Mouse (Mus musculus) CD8-positive naive resting alpha-beta T cell, adult 2 months (primary cell): ENCODE results near the gene Gm49380.

Experiments
- DNase-seq, 2 experiments: peaks; one replicate each; pipeline ENCODE4 v3.0.0; 2022; ENCODE audit warnings: low read depth in 2 of 2, low spot score in 2 of 2

The Gm49380 gene

DNA sequence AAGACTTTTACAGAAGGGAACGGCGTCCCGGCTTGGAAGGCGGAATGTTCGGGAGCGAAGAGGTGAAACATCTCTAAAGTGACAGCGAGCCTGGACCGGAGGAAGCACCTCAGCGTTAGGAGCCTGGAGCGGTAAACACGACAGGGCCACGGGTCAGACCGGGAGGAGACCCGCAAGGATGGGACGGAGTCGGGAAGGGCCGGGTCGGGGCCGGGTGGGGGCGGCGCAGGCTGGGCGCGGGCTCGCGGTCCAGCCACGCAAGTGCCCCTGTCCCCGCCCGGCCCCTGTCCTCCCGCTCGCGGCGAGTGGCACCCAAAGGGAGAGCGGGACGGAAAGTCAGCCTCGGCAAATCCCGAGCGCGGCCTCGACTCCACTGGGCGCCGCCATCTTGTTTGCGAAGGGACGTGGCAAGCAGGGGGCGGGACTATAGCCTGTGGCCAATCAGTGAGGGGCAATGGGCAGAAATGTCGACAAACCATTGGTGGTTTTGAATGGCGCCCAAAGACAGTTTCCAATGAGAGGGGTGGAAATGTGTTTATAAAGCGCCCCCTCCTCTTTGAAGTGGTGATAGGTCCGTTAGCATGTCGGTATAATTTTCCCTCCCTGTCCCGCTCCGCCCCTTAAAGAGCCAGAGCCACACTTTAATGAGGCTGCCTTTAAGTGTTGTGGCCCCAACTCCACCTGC lies at the start of gene Gm49380, which contains the start of gene Rnf26:
Gene Gm49380, minus strand, starts transcription at position 396 of the 685 bp plus-strand sequence.
Gene Rnf26, minus strand, starts transcription at position 413 of the 685 bp plus-strand sequence.
- peak; percentile 91 to 94 for DNase-seq

DNA sequence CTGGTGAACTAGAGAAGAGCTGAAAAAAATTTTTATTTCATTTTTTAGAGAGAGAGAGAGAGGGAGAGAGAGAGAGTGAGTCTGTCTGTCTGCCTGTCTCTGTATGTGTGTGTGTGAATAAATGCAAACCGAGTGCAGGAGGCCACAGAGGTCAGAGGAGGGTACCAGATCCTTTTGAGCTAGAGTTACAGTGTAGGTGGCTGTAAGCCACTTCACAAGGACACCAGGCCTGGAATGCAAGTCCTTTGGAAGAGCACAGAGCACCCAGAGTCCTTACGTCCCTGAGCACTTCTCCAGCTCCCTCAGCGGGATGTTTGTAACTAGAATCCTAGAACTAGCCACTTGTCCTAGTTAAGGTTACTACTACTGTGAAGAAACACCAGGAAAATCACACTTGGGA lies 46.6 kb upstream of the Gm49380 start:
- DNase-seq, result no peak

DNA sequence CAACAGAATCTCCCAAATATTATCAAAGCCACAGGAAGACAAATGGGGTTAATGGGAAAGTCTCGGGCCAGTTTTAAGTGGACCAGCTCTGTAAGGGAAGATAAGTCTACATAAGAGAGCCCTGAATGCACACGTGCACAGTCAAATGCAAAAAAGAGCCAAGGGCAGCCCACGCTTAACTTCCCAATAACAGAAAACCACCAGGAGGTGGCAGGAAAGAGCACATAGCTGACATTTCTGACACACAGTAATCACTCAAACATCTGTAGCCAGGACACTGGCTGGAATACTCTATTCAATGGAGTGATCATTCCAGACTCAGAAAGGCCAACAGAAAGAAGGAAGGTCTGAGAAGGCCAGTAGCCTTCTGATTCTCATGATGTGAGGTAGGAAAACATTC lies 34.0 kb upstream of the Gm49380 start:
- no peak for DNase-seq

DNA sequence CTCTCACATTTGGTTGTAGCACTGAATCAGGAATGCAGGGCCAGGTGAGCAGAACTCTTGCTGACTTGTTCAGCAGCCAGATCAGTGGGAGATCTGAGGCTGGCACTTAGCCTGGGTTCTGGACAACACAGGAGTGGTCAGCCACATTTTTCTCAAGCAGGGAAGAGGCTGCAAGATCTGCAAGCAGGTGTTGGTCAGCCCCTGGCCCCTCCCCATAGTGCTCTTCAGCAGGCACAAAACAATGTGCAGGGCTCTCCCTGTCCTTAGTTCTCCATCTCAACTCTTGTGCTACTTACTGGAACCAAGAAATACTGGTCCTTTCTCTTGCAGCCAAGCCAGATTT lies 31.4 kb upstream of the Gm49380 start:
- DNase-seq, result no peak

DNA sequence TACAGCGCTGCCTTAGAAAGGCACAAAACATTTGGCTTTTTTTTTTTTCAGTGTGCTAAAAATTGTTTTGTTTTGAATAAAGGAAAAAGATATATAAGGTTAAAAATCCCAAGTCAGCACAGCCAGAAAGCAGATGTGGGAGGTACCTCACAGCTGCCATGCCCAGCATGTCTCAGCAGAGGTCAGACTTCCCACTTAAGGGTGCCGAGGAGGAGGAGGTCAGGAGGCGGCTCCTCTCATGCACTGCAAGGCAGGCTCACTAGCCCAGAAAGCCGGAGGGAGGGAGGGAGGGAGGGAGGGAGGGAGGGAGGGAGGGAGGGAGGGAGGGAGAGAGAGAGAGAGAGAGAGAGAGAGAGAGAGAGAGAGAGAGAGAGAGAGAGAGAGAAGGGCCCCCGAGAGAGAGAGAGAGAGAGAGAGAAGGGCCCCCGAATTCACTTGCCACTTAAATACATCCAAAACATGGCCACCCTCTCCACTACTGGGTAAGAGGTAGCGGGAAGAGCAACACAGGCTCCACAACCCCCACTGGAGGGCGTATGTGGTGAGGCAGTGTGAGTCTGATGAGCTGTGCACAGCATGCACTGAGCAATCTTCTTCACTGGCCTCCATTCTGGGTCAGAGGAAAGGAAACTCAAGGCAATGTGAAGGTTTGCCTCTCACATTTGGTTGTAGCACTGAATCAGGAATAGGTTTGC lies 30.9 kb upstream of the Gm49380 start:
- no peak for DNase-seq

DNA sequence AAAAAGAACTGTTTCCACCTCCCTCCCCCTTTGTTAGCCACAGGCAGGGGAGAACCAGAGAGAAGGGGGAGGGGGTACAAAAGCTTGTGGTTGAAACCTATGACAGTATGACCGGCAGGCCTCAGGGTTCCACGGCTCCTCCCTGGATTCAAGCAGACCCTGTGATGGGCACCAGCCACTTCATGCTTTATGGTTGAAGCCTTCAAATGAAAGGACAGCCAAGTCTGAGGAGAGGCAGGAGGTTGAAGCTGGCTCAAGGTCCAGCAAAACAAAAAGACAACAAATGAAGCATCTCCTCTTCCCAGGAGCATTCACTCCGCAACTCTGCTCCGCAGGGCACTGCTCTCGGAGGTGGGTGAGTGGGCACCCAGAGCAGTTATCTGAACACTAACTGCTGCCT lies 30.1 kb upstream of the Gm49380 start:
- no peak for DNase-seq

DNA sequence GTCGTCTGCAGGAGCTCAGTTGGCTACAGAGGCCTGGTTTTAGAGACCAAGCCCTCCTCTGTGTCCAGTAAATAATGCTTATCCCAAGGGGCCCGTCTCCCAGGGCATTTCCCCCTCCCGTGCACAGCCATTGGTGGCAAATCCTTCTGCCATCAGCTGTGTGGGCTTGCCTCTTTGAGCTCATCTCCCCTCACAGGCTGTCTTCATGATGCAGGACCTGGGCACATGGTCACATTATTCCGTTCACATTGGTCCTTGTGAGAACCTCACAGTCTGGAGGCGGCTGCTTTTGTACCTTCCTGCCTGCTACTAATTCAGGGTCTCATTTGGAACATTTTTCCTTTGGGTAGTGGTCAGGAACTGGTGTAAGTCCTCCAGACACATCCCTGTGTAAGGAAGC lies 28.7 kb upstream of the Gm49380 start:
- DNase-seq, result no peak

DNA sequence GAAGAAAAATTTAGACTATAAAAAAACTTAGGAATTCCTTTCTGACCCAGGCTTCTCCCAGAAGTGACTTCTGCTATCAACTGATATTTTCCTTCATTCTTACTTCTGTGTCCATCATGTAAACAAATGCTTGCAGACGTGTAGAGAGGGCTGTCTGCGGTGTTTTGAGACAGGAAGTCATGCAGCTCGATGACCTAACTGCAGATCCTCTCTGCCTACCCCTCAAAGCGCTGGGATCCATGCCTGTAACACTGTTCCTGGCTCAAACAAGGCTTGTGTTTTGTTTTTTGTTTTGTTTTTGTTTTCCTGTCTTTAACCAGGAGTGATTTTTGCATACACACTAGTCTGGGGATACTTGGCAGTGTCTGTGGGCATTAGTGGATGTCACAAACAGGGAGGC lies 24.5 kb upstream of the Gm49380 start:
- DNase-seq, result no peak

DNA sequence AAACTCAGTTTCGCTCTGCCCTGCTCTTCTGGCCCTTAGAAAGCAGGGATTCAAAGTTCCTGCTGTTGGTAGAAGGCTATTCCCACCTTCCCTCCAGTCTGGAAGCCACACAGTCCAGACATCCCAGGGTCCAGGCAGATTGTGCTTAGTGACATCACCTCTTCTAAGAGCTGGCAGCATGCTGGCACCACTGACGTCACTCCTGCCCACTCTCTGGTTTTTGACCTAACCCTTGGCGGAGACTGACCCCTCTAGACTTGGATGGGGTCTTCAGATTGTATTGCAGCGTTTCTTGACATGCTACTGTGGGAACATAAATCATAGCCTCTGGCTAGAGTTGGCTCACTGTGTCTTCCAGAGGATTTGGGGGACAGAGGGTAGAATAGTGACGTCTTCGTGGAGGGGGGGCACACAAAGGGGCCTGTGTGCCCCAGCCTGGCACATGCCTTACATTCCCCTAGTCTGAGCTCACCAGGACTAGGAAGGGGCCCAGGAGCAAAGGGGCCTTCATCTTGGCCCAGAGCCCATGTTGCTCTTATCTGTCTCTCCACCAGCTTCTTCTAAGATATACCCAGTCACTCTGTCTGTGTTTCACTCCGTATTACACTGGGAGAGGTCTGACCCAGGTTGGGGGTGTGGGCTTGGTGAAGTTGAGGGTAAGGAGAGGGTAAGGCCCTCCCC lies 22.6 kb upstream of the Gm49380 start:
- DNase-seq, result no peak

DNA sequence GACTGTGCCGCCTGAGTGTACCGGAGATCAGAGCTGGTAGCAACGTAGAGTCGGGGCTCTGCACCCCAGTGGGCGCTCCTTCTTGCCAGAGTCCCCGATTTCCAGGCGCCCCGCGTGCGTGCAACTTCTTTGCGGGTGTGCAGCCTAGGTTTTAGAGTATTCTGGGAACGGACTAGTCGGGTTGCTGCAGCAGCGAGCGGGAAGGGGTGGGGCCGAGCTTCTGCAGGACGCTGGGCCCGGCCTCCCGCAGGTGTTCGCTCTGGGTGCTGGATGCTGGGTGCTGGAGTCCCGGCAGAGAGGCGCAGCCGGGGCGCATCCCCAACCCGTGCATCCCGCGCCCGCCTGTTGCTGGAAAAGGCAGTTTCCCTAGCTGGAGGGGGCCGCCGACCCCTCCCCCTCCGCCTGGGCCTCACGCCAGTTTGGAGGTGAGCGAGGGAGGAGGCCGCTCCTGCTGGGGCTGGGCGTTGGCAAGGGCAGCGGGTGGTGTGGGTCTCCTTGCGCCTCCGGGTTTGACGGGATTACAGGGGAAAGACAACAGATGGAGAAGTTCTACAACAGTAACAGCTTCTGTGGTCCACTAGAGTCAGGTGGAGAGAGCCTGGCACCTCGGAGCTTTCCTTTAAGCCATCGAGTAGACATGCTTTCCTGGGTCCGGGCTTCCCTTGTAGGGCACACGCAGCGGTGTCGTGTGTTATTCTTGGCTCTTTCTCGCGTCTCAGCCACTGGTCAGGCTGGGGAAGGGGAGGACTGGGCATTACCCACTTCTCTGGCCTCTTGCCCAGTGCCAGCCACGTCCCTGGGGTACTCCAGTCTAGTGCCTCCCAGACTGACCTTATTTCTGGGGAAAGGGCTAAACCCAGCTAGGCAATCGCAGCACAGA lies 21.8 kb upstream of the Gm49380 start:
- DNase-seq, result peak in 1 of 2 experiments; percentile 27

DNA sequence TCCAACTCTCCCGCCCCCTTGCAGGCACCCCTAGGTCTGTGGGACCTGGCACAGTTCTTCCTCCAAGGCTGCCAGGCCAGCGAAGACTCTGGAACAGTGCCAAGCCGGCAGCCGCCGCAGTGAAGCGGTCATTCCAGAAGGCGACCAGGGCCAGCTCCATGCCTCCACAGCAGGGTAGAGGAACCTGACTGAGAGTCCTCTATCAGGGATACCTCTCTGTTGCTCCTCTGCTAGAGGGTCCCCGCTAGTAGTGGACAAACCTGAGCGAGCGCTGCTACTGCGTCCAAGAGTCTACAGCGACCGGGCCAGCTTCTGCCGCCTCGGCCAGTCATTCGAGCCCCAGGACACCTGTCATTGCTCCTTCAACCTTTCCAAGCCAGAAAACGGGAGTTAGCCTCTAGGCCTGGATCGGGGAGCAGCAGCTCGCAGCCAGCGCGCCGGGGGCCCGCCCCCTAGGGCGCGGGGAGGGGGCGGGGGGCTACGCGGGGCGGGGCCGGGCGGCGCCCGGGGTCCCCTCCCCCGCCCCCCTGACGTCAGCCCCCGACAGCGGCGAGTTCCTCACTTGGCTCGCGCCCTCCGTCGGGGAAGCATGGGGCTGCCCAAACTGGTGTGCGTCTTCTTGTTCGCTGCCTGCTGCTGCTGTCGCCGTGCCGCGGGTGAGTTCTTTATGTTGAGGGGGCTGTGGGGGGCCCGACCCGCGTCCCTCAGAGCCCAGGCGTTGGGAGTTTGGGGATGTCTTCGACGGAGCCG lies 21.0 kb upstream of the Gm49380 start, which contains the start of gene Mcam:
Gene Mcam, plus strand, starts transcription at position 369 of the 750 bp plus-strand sequence.
- DNase-seq, result no peak

DNA sequence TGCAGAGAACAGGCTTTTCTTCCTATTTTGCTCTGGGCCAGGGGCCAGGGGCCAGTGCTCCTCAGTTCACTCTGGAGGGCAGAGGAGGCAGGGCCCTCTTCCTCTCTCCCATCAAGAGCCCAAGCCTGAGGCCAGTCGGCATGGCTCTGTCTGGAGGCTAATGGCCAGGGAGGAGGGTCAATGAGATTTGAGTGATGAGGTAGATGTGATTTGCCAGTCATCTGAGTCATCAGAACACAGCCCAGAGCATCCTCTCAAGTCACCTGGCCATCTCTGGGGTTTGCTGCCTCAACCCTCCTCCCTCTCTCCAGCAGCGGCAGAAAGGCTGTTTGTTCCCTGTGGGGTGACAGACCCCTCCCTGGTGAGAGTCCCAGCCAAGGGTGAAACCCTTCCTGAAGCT lies 20.0 kb upstream of the Gm49380 start:
- no peak for DNase-seq

DNA sequence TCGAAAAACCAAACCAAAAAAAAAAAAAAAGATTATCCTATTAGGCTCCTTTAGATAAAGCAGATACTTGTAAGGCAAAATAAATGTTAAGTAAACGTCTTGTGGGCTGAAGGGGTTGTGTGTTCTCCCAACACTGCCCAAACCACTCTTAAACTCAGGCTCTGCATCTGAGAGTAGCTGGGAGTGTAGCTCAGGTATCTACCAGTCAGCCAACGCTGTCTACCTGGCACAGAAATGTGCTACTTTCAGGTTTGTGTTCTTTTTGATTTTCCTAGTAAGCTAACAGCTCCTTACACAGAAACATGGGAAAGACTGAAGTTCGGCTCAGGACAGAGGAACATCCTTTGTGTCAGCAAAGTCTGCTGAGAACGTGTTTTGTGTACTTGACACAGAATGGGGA lies 18.9 kb upstream of the Gm49380 start:
- no peak for DNase-seq

DNA sequence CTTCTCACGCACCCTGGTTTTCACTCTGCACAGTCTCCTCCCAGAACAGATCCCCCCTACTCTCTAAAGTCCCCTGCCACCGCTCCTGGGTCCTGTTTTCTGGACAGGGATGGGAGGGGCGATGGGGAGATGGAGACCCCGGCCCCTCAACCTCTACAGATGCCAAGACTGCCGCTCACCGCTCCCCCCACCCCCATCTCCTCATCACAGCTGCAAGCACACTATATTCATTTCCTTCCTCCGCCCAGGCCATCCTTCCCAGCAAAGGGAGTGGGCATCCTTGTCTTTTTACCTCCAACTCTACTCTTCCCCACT lies 17.9 kb upstream of the Gm49380 start:
- DNase-seq, result no peak

DNA sequence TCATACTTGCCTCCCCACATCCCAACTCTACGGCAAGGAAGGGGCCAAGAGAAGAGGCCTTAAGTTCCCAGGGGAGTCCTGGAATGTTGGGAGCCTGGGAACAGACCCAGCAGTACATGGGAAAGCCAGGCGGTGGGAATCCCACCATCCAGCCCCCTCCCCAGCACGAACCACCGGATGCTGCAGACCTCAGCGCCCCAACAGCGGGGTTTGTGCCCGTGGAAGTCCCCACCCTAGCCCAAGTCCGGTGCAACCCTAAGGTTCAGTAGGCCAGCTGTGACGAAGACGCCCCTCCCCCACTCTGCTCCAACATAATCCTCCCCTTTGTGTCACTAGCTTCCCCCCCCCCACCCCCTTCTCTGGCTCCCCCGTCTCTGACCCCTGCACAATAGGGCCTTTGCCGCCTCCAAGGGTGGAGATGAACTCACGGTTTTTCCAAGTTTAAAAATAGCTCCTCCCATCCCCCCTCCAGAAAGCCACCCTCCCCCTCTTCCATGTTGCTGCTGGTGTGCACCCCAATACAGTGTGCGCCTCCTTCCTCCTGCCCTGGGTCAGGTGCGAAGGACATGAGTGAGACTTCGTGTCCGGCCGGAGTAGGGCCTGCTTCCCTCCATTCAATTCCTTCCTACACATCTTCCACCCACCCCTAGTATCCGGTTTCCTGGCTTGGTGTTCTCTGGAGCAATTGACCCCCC lies 17.4 kb upstream of the Gm49380 start:
- no peak for DNase-seq

DNA sequence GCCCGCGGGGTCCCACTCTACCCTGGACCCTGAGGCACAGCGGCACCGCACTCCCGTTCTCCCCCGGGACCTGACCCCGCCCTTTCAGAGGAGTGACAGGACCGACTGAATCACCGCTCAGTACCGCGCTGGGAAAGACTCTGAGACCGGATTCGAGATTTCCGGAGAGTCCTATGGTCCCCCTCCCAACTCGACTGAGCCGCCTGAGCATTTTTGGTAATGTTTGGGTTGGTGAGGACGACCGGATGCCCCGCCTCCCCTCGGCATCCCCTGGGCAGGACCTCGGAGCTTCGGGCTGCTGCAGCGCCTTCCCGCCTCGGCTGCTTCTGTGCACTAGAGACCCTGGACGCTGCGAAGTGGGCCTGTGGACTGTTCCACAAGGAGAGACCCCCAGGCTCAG lies 16.7 kb upstream of the Gm49380 start:
- peak; percentile 70 to 80 for DNase-seq

DNA sequence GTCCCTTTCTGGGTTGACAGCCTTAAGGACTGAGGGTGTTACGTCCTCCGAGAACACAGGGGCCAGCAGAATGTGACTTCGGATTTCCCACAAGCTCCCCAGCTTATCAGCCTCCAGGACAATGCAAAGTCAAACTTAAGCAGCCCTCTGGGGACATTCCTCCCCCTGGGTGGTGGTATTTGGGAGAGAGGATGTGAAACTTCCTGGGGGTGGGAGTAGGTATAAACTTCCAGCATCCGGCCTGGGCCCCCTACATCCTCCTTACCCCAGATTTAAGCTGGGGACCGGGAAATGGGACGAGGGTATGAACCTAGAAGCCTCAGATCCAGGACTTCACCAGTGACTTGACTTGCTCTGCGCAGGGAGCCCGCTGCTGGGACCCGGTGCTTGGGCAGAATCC lies 16.3 kb upstream of the Gm49380 start:
- no peak for DNase-seq

DNA sequence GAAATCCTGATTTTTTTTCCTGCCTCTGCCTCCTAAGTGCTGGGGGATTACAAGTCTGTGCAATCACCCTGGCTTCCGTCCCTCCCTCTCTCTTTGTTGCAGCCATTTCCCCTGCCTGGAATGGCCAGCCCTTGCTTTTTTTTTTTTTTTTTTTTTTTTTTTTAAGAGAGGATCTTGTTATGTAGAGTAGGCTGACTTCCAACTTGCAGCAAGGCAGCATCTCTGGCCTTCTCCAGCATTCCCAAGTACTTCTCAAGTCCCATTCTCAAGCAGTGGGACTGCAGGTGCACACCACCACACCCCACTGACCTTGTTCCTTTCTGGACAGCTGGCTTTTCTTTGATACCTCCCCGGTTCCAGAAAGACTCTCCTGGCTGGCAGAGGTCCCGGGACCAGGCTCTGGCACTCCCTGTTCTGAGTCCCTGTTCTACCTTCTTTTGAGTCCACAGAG lies 14.1 kb upstream of the Gm49380 start:
- DNase-seq, result no peak

DNA sequence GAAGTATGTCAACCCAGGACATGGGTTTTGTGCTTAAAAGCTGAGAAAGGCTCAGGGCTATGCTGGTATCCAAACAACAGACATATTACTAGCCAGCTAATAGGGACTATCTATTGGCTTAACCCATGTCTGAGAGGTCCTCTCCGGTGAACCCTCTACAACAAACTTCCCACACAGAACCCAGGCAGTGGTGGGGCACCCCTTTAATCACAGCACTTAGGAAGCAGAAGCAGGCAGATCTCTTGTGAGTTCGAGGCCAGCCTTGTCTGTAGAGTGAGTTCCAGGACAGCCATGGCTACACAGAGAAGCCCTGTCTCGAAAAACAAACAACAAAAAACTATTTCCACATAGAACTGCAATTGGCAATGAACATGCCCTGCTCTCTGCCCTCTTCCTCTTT lies 13.4 kb upstream of the Gm49380 start:
- DNase-seq, result no peak
